Mouse (Mus musculus): ENCODE results near the gene Oprm1. TPM values are rescaled to one million over a fixed set of nuclear protein-coding genes. Genes with fewer than 3 reads are reported as not detected.

Oprm1 gene
- total RNA-seq, 2 experiments from 2014 or later = 7.9 to 9.3 TPM

DNA sequence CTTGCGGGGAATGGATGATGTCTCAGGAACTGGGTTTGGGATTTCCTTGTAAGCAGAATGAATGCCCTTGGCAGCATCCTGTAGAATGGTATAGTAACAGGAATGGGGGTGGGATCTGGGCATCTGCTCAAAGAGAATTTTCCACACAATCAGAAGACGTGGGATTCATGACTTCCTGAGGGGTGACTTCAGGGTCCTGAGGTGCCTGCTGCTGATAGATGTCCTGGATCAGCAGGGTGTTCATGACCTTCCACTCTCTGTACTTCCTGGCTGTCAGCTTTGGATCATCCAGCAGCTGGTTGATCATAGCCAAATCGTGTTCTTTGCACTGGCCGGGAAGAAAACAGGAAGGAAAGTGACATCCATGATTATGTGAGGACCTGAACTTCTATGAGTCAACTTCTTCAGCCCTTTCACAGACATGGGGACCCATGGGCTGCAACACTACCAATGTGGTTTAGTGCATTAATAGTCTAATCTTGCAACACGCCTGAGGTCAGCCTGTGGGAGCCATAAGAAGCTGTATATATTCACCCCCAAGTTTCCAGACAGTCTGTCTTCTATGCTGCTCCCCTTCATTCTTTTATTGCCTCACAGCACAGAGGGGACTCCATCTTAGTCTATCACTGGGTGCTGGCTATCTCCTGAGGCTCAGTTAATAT lies 132.2 kb downstream of the Oprm1 start:
- DNase-seq (ENCODE audit: low spot score in 2 of 2) = no peak

DNA sequence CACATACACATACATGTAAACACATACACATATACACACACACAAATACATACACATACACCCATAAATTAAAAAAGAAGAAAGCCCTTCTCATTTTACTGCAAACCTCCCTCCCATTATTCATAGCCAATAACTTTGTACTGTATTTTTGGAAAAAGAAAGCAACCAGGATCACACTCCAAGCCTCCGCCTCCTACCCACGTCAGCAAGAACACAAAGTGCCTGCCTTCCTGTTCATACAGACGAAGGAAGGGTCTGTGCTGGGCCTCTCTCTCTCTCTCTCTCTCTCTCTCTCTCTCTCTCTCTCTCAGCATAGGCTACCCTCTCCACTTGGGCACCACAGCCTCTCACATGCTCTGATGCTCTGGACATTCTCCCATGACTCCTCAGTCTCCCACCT lies 137.5 kb downstream of the Oprm1 start:
- DNase-seq (ENCODE audit: low spot score in 2 of 2) = peak; percentile 39 to 43

DNA sequence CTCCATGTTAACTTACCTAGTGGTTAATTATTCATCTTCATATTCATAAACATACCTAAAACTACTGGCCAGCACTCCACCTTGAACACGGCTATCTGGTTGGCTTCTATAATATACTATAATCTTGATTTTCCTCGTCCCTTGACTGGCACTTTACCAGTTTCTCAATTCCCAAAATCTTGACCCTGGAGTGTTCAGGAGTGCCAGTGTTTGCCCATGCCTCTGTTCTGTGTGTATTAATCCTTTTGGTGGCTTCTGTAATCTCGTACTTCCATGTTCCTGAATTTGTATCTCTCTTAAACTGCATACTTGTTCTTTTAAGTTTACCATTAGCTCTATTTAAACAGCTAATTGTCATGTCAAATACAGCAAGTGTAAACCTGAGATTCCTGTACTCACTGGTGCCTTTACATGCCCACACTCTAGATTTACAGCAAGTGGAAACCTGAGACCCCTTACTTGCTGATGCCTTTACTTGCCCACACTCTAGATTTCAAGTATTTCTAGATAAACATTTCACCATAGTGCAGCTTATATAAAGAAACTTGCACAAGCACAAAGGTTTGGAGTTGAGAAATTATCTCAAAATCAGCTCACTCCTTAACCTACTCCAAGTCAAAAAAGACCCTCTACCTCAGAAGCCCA lies 138.5 kb downstream of the Oprm1 start:
- DNase-seq (ENCODE audit: low spot score in 2 of 2) = no peak

DNA sequence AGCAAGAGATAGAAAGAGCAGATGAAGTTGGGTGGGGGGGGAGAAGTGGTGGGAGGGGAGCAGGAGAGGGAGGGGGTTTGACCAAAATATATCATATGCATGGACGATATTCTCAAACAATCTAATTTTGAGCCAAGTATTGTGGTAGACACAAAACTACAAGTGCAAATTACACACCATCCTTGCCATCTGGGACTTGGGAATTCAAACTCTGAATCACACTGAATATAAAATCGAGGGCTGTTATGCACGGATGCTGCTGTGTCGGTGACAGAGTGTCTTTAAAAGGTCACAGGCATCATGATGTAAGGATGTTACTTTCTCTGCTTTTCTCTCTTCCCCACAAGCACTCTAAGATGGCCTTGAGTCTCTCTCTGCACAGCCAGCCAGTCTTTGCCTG lies 141.8 kb downstream of the Oprm1 start:
- no peak for DNase-seq (ENCODE audit: low spot score in 2 of 2)

DNA sequence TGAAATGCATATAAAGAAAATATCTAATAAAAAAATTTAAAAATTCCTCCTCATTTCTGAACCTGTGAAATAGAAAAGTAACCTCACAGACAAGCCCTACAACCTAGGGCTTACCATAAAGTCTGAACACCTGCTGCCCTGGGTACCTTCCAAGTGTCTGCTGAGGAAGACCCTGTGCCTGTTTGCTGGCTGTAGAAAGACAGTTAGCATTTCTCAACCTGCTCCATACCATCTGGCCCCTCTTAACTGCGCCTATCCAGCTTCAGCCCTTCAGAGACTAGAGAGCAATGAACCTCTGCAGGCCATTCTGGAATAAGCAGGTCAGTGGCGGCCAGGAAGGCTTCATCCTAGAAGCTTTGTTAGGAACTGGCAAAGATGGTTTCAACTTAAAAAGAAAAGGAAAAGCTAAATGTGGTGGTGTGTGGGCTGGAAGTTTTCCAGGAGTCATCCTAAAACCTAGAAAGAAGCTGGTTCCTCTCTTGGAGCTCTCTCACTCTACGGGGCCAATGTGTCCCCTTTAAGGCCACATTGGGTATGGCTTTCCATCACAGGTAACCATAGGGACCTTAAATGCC lies 143.6 kb downstream of the Oprm1 start:
- DNase-seq (ENCODE audit: low spot score in 2 of 2) = no peak

DNA sequence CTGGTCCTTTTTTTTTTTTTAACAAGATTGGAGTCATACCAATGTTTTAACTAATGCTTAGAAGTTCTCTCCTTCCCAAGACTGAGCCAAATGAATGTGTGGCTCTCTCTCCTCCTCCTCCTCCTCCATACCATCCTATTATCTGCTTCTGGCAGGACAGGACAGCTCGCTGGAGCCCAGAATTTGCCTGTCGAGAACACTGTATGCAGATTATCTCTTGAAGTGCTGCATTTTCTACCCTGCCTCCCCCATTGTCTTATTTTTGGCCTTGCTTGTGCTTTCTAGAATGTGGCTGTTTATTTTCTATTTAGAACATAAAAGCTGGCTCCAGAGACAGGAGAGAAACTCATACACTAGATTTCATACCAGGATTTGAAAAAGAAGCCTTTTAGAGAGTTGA lies 151.5 kb downstream of the Oprm1 start:
- DNase-seq (ENCODE audit: low spot score in 2 of 2) = peak in 1 of 2 experiments; percentile 52

DNA sequence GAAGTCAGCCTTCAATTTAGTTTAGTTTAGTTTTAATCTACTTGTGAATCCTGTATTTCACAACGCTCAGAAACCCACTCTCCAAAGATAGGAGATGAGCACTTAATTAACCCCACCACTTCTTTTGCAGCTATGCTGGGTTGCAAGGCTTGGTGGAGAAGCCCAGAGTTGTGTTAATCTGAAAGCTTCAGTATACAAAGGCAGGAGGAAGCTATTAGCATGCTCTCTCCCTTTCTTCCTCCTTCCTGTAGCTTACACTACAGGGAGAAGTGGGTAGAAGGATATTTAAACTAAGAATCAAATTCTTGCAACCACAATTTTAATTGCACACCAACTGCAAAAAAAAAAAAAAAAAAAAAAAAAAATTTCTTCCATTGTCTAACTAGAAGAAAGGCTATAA lies 157.7 kb downstream of the Oprm1 start:
- no peak for DNase-seq (ENCODE audit: low spot score in 2 of 2)

DNA sequence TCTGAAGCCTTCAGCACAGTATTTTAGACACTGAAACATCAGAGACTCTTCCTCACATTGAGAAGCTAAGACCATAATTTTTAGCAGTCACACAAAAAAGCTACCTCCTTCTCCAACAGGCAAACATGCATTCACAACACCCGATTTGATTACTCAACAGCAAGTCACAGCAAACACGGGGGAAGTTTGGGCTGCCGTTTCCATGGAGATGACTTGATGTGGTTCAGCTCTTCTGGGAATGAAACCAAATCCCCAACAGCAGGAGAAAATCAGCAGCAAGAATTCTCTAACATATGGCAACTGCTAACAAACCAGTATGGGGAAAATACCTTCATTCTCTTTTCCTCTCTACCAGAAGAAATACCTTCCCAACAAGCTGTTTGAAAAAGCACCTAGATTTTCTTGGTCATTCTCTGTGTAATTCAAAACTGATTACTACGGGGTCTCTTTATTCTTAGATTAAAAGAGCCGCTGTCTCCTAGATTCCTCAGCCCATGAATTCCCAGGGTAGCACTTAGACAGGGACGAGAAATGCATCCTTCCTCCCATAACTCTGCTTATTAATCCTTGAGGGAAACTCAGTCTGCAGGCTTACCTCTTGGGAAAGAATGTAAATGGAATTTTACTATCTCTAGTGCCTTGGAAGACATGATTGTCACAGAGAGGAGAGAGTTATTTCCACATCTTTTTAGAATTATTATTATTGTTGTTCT lies 158.4 kb downstream of the Oprm1 start:
- DNase-seq (ENCODE audit: low spot score in 2 of 2) = peak; percentile 53 to 75

DNA sequence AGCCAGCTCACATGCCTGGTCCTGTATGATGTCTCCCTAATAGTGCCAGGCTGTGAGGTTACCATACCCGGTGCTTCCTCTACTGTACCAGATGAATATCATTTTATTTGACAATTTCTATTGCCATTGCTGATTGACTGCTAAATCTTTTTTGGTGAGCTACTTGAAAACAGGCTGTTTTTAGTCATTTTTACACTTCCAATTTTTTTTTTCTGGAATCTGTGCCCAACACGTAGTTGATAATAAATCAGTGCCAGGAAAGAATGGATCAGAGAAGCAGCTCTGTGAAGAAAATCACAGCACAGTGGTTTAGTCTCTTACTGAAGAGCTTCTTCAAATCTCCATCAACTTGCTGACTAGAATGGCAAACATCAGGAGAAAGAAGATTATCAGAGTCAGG lies 168.4 kb downstream of the Oprm1 start:
- DNase-seq (ENCODE audit: low spot score in 2 of 2) = no peak

DNA sequence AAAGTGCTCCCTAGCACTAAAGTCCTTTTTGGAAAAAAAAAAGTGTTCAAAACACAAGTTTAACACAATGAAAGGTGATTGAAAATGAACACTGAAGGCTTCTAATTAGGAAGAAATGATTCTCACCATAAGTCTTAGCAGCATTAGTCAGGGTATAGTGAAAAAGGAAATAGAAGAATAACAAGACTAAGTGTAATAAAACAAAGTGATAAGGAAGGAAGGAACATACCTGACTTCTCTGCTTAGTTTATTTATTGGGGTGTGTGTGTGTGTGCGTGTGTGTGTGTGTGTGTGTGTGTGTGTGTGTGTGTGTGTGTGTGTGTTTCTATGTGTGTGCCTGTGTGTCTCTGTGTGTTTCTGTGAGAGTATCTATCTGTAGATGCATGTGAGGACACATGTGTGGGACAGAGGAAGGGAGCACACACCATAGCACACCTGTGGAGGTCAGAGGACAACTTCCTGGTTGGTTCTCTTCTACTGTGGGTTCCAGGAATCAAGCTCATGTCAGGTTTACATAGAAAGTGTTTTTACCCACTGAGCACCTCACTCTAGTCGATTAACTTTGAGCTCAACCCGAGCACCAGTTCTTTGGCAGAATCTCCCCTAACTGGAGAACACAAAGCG lies 169.4 kb downstream of the Oprm1 start:
- DNase-seq (ENCODE audit: low spot score in 2 of 2) = no peak

DNA sequence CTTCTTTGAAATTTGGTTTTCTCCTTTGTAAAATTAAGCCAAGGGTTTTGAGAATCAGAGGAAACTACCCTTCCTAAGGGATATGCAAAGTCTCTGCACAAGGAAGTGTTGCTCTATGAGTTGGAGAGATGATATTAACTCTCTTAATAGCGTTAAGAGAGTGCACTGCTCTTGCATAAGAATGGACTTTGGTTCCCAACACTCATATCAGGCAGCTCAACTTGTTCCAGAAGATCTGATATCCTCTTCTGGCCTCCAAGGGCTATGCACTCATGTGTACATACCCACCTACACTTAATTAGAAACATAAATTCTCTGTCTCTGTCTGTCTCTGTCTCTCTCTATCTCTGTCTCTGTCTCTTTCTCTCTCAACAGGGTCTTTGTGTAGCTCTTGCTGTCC lies 170.6 kb downstream of the Oprm1 start:
- DNase-seq (ENCODE audit: low spot score in 2 of 2) = no peak

DNA sequence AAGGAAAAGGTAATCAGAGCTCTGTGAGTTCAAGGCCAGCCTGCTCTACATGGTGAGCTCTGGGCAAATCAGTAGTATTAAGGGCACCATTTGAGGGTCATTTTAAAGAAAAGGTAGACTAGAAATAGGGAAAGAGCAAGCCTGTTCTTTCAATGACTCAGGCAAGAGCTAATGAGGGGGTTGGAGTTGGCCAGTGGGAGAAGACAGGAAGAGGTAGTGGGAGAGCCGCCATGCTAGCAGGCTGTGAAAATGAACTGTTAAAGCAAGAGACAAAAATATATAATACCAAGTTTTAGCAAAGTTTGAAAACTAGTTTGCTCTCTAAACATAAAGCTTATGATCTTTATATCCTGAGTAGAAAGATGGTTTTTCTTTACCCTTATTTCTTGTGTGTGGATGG lies 172.1 kb downstream of the Oprm1 start:
- no peak for DNase-seq (ENCODE audit: low spot score in 2 of 2)

DNA sequence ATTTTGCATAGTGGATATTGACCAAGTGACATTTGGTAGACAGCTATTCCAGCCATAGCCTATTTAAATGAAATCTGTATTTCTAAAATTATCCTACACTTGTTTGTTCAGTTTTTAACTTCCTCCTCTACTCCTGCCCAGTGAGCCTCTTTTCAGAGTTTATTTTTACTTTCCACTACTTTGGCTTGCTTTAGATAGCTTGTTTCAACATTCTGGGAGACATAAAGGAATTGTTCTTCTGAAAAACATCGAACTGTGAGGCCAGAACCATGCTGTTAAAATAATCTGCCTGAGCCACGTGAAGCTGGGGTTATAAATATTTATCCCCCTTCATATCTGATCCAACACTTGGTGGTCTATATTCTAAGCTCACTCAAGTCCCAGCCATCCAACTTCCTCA lies 172.6 kb downstream of the Oprm1 start:
- DNase-seq (ENCODE audit: low spot score in 2 of 2) = no peak

DNA sequence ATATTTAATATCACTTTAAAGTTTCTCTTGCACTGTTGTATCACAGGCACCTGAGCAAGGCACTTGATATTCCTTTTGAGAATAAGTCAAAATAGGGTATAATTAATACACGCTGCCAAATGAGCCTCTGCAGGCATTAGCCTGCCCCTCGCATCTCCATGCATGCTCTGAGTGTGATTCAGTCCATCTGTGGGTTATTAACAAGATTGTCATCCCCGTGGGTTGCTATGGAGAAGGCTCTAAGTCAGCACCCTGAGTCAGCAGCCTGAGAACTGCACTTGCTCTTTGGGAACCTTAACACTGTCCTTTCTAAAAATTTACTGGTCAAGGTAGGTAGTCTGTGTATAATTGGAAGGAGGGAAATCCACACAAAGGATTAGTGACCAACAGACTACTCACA lies 176.5 kb downstream of the Oprm1 start:
- no peak for DNase-seq (ENCODE audit: low spot score in 2 of 2)

DNA sequence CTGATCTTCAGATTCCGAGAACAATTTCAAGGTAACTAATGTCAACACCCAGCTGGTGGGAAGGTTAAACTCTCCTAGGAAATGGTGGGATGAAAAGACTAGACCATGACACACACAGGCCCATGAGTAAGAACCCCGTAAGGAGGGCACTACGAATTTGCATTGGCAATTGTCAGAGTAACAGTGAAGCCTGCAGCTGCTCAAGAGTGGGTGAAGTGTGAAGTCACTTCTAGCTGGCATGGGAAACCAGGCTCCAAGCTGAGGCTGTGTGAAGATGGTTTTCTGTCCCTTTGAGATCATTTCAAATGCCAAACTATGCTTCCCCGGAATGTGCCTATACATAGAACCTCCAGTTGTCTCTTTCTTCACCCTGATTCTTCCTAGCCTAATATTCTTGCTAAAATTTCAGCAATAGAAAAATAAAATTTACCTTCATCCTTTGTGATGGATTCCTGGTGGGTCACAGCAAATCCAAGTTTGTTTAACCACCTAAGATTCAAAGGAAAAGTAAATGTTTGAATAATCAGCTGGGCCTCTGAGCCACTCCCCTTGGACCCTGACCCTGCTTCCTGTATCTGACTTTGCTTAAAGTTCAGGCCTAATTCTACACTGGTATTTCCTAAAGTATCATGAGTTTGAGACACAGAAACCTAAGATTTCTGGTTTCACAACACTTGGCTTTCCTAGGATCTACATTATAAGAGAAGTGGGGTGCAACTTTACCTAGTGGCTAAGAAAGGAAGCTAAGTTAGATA lies 178.5 kb downstream of the Oprm1 start:
- DNase-seq (ENCODE audit: low spot score in 2 of 2) = peak; percentile 75 to 84

DNA sequence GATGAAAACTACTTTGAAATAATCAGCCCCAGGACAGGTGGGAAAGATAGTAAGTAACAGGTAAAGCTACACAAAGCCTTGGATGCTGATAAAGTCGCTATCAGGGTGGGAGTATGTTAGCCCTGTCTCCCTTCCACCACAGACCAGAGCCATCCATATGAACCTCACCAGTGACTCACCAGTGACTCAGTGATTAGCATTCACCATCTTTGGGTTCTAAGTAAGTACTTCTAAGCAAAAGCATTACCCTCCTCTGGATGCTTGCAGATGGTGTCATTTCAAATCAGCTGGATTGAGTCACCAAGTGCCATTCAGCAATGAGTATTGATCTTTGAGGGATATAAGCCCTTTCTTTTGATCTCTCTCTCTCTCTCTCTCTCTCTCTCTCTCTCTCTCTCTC lies 194.8 kb downstream of the Oprm1 start:
- DNase-seq (ENCODE audit: low spot score in 2 of 2) = no peak

DNA sequence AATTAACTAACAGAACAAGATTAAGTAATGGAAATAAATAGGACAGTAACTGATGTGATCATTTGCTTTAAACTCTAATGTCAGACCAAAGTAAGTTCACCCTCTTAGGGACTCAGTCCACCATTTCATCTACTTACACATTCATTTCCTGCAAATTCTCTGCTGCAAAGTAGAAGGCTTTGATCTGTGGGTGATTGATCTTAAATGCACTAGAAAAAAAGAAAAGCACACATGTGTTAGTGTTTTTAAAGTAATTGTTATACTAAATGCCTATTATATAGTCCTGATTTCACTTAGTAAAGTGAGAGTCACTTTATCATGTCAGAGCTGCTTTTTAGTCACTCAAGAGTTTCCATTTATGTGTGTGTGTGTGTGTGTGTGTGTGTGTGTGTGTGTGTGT lies 196.2 kb downstream of the Oprm1 start:
- DNase-seq (ENCODE audit: low spot score in 2 of 2) = no peak

DNA sequence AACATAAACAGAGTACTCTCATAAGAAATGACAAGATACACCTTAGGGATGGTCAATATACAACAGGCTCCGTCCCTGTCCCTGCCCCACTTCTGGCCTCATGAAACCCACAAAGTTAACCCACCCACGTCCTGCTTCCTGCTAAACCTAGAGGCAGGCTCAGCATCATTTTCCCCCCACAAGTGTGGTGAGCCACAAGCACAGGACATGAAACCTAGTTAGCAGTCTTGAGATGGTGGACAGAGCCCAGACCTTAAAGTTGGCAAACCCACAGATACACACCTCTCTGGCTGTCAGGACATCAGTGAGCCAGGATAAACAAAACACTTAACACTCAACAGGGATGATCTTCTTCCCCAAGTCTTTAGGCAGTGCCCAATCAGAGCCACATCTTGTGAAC lies 198.1 kb downstream of the Oprm1 start:
- DNase-seq (ENCODE audit: low spot score in 2 of 2) = no peak

DNA sequence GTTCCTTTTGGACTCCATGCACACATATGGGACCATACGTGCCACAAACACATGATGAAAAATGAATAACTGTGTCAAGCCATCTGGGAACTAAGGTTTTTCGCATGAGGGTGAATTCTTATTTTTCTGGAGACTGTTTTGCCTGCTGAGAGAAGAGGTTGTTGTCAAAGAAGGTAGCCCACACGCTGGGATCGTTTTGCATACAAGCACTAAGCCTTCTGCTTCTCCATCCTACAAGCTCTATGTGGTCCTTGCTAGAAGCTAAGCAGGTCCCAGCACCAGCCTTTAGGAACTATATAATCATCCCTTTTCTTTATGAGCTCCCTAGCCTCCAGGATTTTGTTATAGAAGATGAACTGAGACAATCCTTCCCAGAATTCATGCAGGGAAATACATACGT lies 200.5 kb downstream of the Oprm1 start:
- DNase-seq (ENCODE audit: low spot score in 2 of 2) = no peak

DNA sequence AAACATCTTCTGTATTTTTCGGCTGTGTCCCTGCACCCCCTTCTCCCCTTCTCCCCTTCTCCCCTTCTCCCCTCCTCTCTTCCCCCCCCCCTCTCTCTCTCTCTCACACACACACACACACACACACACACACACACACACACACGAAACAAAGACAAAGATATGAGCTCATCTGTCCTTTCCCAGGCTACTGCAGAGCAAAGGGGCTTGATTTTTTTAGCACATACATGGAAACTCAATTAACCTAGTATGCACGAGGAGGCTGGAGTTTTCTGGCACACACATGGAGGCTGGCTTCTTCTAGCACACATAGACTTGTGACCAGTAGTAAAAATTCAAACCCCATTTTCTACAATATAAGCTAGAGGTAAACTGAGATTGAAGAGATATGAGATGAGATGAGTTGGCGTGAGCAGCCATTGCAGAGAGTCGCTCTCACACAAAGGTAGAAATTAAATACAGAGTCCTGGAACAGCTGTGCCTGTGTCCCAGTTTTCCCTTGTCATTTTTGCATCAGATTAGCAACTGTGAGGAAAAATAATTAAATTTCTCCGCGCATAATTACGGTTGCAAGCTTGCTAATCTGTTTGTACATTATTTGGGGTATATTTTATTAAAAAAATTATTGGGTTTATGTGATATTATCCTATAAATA lies 209.4 kb downstream of the Oprm1 start:
- no peak for DNase-seq (ENCODE audit: low spot score in 2 of 2)

DNA sequence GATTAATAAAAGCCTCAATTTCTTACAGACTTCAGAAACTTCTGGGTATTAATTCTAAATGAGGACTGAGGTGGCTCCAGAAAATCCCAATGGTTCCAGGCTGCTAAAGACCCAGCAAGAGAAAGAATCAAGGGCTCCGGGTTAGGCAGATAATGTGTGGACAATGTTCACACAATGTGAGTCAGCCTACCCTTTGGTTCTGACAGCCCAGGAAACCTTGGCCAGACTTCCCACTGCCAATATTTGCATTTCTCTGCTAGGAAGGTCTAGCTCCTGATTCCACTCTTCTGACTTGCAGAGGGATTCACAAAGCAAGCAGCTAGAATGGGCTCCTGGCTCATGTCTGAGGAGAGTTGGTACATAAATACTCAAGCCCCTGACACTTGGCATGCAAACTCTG lies 210.0 kb downstream of the Oprm1 start:
- DNase-seq (ENCODE audit: low spot score in 2 of 2) = no peak
